Comparison of ENCODE assay signal across 12 mouse cellular contexts in genomic region chrX:103355784-103356183, GRCm38 (mm10). TPM values are rescaled to one million over a fixed set of nuclear protein-coding genes. Genes with fewer than 3 reads are reported as not detected.
DNase-seq lines count a peak whose midpoint lies in the region; ATAC-seq and TF ChIP-seq lines count a peak whose summit lies in the region.
"Had no signal": no experiment of that assay in that cellular context is flagged by ENCODE, and none has a peak within 500 bp of the region (broad histone marks: within the 10 kb centered on the region; RNA-seq: fewer than 3 reads in every experiment).

No protein-coding gene starts in this region.

- no peak overlapping the region for H3K27ac ChIP-seq in kidney, adult 2 months (ENCODE audit: insufficient read depth, low read depth, low read length)
- H3K27ac ChIP-seq in embryonic facial prominence, embryonic 13.5 days: no peak overlapping the region
- no peak overlapping the region; the same call in 1 of the 2 replicates for H3K27ac ChIP-seq in hindbrain, embryonic 15.5 days (replicated peaks)
- H3K27ac ChIP-seq in midbrain, embryonic 15.5 days: no peak overlapping the region
- H3K27ac ChIP-seq: macrophage had no signal

- TF ChIP-seq CTCF in kidney, adult 2 months (conservative IDR thresholded peaks at IDR 0.05; ENCODE audit: insufficient read depth, insufficient read length, low read depth, low read length): no peak

- no peak for TF ChIP-seq POLR2A in kidney, adult 2 months (IDR thresholded peaks at IDR 0.05; ENCODE audit: low read depth, low read length)

- no peak for ATAC-seq in embryonic facial prominence, embryonic 13.5 days (ENCODE audit: insufficient number of reproducible peaks, insufficient read depth, low FRiP score, low TSS enrichment, low read depth)
- peak; percentile 49; the same call in 1 of the 2 replicates for ATAC-seq in hindbrain, embryonic 15.5 days (ENCODE audit: low FRiP score, low read depth)
- ATAC-seq in midbrain, embryonic 15.5 days (replicated peaks): peak; percentile 68
- no peak for ATAC-seq in megakaryocyte-erythroid progenitor cell, adult 5-6 weeks (replicated peaks; ENCODE audit: low FRiP score, low TSS enrichment, poor library complexity, severe bottlenecking)

- no peaks in the 10 kb centered on the region for H3K4me1 ChIP-seq in kidney, adult 2 months (ENCODE audit: control insufficient read depth, insufficient read depth, low read length)
- no peaks in the 10 kb centered on the region for H3K4me1 ChIP-seq in embryonic facial prominence, embryonic 13.5 days
- H3K4me1 ChIP-seq in hindbrain, embryonic 15.5 days (replicated peaks): no peaks in the 10 kb centered on the region
- H3K4me1 ChIP-seq in midbrain, embryonic 15.5 days: no peaks in the 10 kb centered on the region

- DNase-seq in kidney, adult 2 months: no peak
- DNase-seq in kidney, adult 11 months: no peak
- DNase-seq in embryo, embryonic 10.5 days (ENCODE audit: low spot score): no peak
- no peak for DNase-seq in gastrocnemius, postnatal 36 days

- H3K4me3 ChIP-seq in kidney, adult 2 months (ENCODE audit: insufficient read depth, low read depth, low read length): peak overlapping the region; percentile 80
- H3K4me3 ChIP-seq in embryonic facial prominence, embryonic 13.5 days: peak overlapping the region; percentile 55
- peak overlapping the region; percentile 58 for H3K4me3 ChIP-seq in hindbrain, embryonic 15.5 days
- H3K4me3 ChIP-seq in midbrain, embryonic 15.5 days: peak overlapping the region; percentile 56

- intact Hi-C loops in gastrocnemius, postnatal 36 days (cut with DNase I): no loop called here

- WGBS in kidney, adult 2 months: 25% methylated on average over 5 of the region's 5 CpGs
- WGBS in embryonic facial prominence, embryonic 13.5 days: 51% methylated on average over 5 of the region's 5 CpGs
- 42% methylated on average over 5 of the region's 5 CpGs for WGBS in hindbrain, embryonic 15.5 days
- WGBS in midbrain, embryonic 15.5 days: 35% methylated on average over 5 of the region's 5 CpGs

- H3K9ac ChIP-seq in embryonic facial prominence, embryonic 13.5 days: no peak overlapping the region
- no peak overlapping the region for H3K9ac ChIP-seq in hindbrain, embryonic 15.5 days
- no peak overlapping the region for H3K9ac ChIP-seq in midbrain, embryonic 15.5 days

- H3K9me3 ChIP-seq in embryonic facial prominence, embryonic 13.5 days: no peaks in the 10 kb centered on the region
- no peaks in the 10 kb centered on the region for H3K9me3 ChIP-seq in hindbrain, embryonic 15.5 days
- no peaks in the 10 kb centered on the region for H3K9me3 ChIP-seq in midbrain, embryonic 15.5 days

- no peaks in the 10 kb centered on the region for H3K36me3 ChIP-seq in kidney, adult 2 months (ENCODE audit: control insufficient read depth, insufficient read depth, low read length)
- H3K36me3 ChIP-seq in embryonic facial prominence, embryonic 13.5 days: no peaks in the 10 kb centered on the region
- H3K36me3 ChIP-seq in hindbrain, embryonic 15.5 days: no peaks in the 10 kb centered on the region
- H3K36me3 ChIP-seq in midbrain, embryonic 15.5 days (replicated peaks): no peaks in the 10 kb centered on the region

- H3K4me2 ChIP-seq in embryonic facial prominence, embryonic 13.5 days: peak overlapping the region; percentile 57
- H3K4me2 ChIP-seq in hindbrain, embryonic 15.5 days: peak overlapping the region; percentile 53
- H3K4me2 ChIP-seq in midbrain, embryonic 15.5 days: peak overlapping the region; percentile 49

- H3K27me3 ChIP-seq in kidney, adult 2 months (replicated peaks; ENCODE audit: control insufficient read depth, insufficient read depth, low read length): no peaks in the 10 kb centered on the region
- peaks cover 51% of the 10 kb centered on the region for H3K27me3 ChIP-seq in embryonic facial prominence, embryonic 13.5 days
- peaks cover 46% of the 10 kb centered on the region for H3K27me3 ChIP-seq in hindbrain, embryonic 15.5 days
- peaks cover 44% of the 10 kb centered on the region for H3K27me3 ChIP-seq in midbrain, embryonic 15.5 days (replicated peaks)

RNA-seq across cellular contexts. Expression of gene Chic1, which starts 0.5 kb away (rescaled TPM):
- 0.91 and 1.5 TPM in 2 replicates for polyA plus RNA-seq in kidney, adult 2 months (2012; rRNA removed)
- polyA plus RNA-seq in embryonic facial prominence, embryonic 13.5 days (2015; fragmentation: Nextera tagmentation; extraction: Ambion mirVana): 4.2 and 4.4 TPM in 2 replicates
- 6.7 and 7.0 TPM in 2 replicates for polyA plus RNA-seq in hindbrain, embryonic 15.5 days (2015; fragmentation: Nextera tagmentation; extraction: Ambion mirVana)
- 7.4 and 8.3 TPM in 2 replicates for polyA plus RNA-seq in midbrain, embryonic 15.5 days (2015; fragmentation: Nextera tagmentation; extraction: Ambion mirVana)
- 0.40 TPM in 1 of 2 replicates, not detected in the other for total RNA-seq in megakaryocyte-erythroid progenitor cell, adult 5-6 weeks (2014; fragmentation: Nextera tagmentation)
- total RNA-seq in megakaryocyte-erythroid progenitor cell, adult 5-6 weeks (2017): 0.08 TPM in 1 of 2 replicates, not detected in the other
- under 1 TPM; 0.20 to 0.23 TPM for total RNA-seq in gastrocnemius, postnatal 36 days (2021)
- polyA plus RNA-seq: macrophage had no signal

RNA-seq across cellular contexts. Expression of gene Cdx4, which starts 34.6 kb away (rescaled TPM):
- 0.09 and 0.10 TPM in 2 replicates for polyA plus RNA-seq in kidney, adult 2 months (2012; rRNA removed)
- polyA plus RNA-seq in embryonic facial prominence, embryonic 13.5 days (2015; fragmentation: Nextera tagmentation; extraction: Ambion mirVana): not detected in 2 replicates
- not detected in 2 replicates for polyA plus RNA-seq in hindbrain, embryonic 15.5 days (2015; fragmentation: Nextera tagmentation; extraction: Ambion mirVana)
- not detected in 2 replicates for polyA plus RNA-seq in midbrain, embryonic 15.5 days (2015; fragmentation: Nextera tagmentation; extraction: Ambion mirVana)
- not detected in 2 replicates for total RNA-seq in megakaryocyte-erythroid progenitor cell, adult 5-6 weeks (2014; fragmentation: Nextera tagmentation)
- total RNA-seq in megakaryocyte-erythroid progenitor cell, adult 5-6 weeks (2017): not detected in 2 replicates
- total RNA-seq in gastrocnemius, postnatal 36 days (2021): not detected
- total RNA-seq: hematopoietic stem cell, adult 5-6 weeks had no signal
- polyA plus RNA-seq: brain, embryonic 14.5 days; macrophage; spleen, adult 2 months had no signal

RNA-seq across cellular contexts. Expression of gene Tsx, which starts 58.5 kb away (rescaled TPM):
- 0.13 and 0.16 TPM in 2 replicates for polyA plus RNA-seq in kidney, adult 2 months (2012; rRNA removed)
- 0.53 and 0.80 TPM in 2 replicates for polyA plus RNA-seq in embryonic facial prominence, embryonic 13.5 days (2015; fragmentation: Nextera tagmentation; extraction: Ambion mirVana)
- polyA plus RNA-seq in hindbrain, embryonic 15.5 days (2015; fragmentation: Nextera tagmentation; extraction: Ambion mirVana): 0.26 and 0.34 TPM in 2 replicates
- 0.28 and 0.37 TPM in 2 replicates for polyA plus RNA-seq in midbrain, embryonic 15.5 days (2015; fragmentation: Nextera tagmentation; extraction: Ambion mirVana)
- not detected in 2 replicates for total RNA-seq in megakaryocyte-erythroid progenitor cell, adult 5-6 weeks (2014; fragmentation: Nextera tagmentation)
- total RNA-seq in megakaryocyte-erythroid progenitor cell, adult 5-6 weeks (2017): not detected in 2 replicates
- not detected for total RNA-seq in gastrocnemius, postnatal 36 days (2021)
- total RNA-seq: hematopoietic stem cell, adult 5-6 weeks had no signal
- polyA plus RNA-seq: macrophage; spleen, adult 2 months had no signal

Comparison
In these comparisons a context has a peak if more than half of its experiments do, and no peak if none do; other contexts are left out.
1. ATAC-seq: peak in hindbrain, embryonic 15.5 days (single experiment) and midbrain, embryonic 15.5 days (single experiment); none in embryonic facial prominence, embryonic 13.5 days (single experiment) and megakaryocyte-erythroid progenitor cell, adult 5-6 weeks (single experiment).
2. Peak in every context shown above with its lines, with median percentiles within 50 percentile points of each other: H3K4me3 ChIP-seq and H3K4me2 ChIP-seq.